Mouse (Mus musculus) kidney, adult 8-10 months (tissue): ENCODE measurements around the gene Hs3st5.
"Not testable (repeated sequence)": the region's sequence is repeated elsewhere in the genome, so short reads cannot be mapped to it uniquely, and the experiment has no call there.

Source experiments
- DNase-seq, 2 experiments: peaks; one replicate each; pipeline ENCODE4 v3.0.0; 2022

Gene Hs3st5

DNA sequence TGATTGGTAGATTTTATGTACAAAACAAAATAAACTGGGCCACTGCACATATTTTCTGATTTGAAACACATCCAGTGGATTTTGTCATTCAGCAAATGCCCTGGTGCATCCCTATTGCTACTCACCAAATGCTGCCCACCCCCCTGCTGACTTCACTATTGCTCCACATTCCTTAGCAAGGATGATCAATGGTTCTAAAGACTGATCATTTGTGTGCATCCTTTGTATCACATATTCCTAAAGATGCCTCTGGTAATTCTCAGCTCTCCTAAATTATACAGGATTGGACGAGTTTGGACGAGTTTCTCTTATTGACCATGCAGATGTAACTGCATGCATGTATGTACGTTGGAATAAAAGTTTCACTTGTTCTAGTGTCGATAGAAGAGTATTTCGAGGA, 52.1 kb downstream of the Hs3st5 start:
- no peak for DNase-seq

DNA sequence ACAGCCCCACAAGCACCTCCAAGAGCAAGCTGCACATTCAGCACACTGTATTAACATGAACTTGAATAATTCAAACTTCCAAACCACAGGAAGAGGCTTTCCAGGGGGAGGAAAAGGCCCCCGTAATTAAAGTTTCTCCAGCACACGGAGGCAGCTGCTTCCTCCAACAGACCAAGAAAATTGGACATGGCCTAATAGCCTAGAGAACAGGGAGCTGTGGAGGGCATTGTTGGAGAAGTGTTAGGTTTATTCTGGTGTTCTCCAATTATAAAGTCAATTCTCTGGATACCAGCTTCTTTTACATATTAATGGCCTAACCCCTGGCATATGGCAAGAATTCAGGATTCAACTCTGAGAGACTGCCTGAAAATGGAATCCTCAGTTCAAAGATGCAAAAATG, 60.6 kb downstream of the Hs3st5 start:
- DNase-seq = no peak

DNA sequence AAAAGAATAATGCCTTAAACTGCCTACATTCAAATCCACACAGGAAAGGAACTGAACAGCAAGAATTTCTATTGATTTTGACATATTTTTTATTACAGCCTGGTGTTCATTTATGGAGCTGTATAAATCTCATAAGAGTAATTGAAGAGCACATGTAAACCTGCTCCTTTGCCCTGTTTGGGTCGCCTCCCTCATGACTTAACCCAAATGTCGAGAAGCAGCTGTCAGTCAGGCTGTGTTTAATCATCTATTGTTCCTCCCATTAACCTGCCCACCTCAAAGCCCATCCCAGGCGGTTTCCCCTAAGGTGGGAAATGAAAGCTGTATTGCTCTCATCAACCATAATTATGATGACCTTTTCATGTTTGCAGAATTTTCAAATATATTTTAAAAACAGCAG, 65.9 kb downstream of the Hs3st5 start:
- DNase-seq = no peak

DNA sequence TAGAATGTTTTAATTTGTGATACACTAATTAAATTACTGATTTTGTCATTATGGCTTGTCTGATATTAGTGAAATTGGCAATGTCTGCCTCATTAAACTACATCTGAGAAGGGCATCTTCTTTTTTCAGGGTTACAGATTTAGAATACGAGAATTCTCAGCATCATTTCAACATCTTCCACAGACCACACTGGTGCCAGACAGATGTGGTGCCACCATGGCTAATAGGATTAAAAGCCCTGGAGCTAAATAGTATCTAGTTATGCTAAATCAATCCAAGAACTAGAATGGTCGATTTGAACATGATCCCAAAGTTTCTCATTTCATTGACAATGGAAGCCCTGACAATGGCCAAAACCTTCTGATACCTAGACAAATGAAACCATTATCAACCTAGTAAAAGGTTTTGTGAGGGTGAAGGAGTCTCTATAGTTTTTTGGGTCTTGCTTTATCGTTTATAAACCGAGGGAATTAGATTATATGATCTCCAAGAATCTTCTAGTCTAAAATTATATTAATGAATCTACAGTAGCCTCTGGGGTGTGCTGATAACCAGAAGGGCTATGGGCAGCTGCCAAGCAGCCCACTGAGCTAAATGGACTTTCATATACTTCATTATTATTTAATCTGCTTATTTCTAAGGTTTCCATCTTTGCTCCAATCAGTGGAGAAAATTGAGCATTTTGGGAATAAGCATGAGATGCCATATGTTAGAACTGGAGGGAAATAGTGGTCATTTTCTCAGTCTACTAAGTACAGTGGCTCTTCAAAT, 71.9 kb downstream of the Hs3st5 start:
- no peak for DNase-seq

DNA sequence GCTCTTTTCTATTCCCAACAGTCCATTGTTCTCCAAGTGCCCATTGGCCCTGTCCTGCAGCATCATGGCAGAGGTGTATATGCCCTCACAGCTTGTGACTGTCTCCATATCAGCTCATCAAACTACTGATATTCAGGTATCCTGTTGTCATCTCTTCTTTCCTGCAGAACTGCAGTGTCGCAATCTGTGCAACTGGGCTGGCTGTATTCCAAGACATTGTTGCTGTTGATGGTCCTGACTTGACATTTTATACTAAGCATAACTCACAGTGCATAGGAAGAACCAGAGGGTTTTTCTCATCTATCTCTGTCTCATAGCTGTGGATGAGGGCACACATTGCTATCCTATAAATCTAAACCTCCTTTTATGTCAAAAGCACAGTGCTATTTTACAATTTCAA, 103.8 kb downstream of the Hs3st5 start:
- DNase-seq = no peak

DNA sequence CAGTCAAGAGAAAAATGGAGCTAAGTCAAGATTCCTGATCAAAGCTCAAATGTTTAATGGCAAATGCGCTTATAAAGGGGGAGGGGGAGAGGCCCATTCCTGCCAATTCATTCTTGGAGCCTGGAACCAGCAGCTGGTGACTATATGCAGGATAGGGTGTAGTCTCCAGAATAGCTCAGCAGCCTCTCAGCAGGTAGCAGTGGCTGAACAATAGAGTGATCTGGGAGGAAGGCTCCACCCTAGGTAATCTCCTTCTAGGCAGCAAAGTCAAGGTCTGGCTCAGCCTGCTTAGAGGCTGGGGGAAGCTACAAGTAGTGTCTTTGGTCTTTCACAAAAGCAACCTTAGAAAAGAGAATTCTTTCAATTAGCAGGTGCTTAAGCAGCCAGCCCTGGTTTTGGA, 104.8 kb downstream of the Hs3st5 start:
- DNase-seq = not testable (repeated sequence)

DNA sequence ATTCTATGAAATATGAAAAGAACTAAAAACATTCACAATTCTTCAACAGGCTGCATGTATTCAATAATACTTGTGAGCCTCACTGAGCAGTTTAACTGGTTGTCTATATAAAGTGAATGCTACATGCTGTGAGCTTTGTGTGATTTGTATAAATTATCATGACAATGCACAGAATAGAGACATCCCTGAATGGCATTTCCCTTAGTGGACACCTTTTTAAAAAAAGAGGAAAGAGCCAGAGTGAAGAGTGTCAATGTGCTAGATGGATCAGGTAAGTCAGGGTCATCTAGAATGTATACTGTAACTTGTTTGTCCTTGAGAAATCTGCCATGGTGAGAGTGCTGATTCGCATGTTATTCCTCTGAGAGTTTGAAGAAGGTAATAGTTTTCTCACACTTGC, 116.4 kb downstream of the Hs3st5 start:
- no peak for DNase-seq

DNA sequence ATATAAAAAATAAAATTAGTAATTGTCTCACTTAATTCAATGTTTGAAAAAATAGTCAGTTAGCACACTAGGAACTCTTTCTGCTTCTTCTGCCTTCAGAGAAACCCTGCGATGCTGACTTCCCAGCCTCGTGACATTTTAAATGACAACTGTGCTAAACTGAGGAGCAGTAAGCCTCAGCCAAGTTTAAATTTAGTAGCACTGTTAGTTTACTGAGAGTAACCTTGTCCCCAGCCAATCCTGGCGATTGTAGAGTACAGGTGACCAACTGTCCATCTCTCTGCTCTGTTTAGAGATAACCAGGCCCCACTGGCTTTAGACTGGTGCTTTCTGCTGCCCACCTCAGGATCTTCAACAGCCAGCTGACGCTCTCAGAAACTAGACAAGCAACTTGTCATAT, 121.3 kb downstream of the Hs3st5 start:
- no peak for DNase-seq

DNA sequence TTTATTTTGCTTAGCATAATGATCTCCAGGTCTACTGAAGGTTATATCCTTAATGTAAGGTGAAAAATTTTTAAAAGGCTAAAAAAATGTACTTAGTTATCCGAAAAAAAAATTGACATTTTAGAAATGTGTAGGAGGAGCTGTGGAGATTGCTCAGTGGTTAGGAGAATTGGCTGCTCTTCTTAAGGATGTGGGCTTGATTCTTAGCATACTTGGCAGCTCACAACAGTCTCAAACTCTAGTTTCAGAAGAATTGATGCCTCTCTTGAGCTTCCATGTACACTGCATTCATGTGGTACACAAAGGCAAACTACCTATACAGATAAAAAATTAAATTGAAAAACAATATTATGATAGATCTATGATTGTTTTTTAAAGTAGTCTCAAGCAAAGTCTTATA, 125.1 kb downstream of the Hs3st5 start:
- DNase-seq = no peak

DNA sequence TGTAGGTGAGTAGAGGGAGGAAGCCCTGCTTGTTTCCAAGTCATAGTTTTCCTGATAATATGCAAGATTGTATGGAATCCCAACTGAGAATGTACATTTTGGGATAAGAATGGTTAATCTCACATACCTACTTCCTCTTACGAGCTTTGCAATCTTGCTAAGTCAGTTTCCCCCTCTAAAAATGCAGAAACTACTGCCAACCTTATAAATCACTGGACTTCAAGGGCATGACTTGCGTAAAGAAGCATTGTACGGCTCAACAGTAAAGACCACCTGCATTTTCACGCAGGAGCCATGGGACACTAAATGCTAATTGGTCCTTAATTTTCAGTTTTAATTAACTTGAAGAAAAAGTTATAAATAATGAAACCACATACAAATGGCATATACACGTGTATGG, 144.0 kb downstream of the Hs3st5 start:
- no peak for DNase-seq

DNA sequence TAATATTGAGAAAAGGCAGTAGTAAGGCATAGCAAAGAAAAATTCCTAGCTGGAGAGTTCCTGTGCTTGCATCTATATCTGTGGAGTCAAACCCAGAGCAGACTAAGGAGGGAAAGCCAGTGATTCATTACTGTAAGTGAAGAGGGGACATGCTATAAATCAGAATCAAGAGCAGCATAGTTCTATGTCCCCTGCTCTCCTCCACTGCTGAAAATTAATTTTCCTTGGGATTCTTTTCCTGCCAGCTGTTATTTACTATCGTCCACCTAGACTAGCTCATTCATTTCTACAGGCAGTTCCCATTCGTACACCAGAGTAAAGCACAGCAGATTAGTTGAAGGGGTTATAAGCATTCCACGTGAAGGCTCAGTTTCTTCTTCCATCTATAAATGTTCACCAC, 207.4 kb downstream of the Hs3st5 start:
- DNase-seq = no peak

DNA sequence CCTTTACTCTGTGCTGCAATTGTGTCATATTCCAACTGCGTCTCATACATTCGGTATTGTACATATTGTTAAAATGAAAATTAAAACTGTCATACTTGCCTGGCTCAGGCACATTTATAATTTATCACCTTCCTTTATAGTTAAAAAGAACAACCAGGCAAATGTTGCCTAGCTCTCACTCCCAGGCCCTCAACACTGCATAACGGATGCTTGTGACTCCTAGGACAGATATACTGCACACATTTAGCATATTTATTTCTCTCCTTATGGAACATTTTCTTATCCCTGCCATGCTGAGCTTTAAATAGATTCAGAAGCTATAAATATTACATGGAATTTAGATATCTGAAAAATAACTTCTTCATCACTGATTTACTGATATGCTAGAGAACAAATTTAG, 219.6 kb downstream of the Hs3st5 start:
- DNase-seq = no peak

DNA sequence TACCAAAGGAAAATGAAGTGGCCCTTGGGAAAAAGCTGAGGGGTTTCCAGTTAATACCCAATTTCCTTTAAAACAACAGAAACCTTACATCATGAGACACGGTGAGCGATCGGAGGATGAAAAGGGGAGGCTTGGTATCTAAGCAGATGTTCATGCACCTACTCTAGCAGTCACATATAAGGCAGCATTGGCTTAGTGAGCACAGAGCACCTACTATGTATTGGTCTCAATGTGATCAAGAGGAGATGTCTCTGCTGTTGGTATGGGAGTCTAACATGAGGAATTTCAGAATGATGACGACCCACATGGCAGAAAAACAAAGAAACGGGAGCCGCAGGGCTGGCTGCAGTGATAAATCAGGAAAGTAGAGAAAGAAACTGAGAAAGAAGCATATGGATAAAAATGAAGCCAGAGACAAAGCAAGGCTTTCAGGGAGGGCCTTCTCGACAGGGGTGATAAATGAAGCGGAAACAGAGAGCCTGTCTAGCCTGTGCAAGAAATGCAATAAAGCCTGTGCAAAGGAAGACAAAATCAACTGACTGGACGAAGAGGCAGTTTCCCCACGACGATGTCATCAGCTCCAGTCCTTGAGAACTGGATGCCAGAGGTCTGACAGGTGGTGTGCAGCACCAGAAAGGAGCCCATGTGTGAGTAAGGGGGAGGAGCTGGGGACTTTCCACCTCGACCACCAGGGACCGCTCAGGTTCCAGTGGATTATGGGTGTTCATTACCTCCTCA, 222.9 kb downstream of the Hs3st5 start:
- no peak for DNase-seq

DNA sequence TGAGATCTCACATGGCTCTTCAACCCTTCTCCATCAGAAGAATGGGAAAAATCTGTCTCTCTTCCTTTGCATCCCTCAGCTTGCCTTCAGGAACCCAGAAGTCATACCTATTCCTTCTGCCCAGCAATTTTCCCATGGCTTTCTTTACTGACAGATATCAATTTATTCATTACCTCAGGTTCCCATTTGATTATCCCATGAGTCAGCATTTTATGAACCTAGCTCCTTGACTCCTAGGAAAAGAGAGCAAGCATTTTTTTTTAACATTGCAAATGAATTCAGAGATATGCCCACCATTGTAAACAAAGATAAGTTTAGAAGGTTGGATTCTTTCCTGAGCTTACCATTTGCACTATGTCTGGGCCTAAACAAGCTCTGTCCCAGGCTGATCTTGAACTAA, 232.8 kb downstream of the Hs3st5 start:
- DNase-seq = no peak

DNA sequence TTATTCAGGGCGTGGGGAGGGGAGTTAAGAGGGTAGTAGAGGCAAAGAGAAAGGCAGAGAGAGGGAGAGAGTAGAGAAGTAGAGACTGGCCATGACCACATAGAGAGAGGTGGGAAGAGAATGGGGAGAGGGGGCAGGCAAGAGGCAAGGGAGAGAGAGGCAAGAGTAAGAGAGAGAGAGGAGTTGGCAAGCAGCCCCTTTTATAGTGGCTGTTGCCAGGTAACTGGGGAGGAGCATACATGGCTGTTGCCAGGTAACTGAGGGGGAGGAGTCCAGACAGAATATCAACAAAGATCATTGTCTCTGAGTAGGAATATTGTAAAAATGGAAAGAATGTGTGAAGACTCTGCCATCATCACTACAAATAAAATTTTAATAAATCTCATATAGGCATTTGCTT, 243.4 kb downstream of the Hs3st5 start:
- no peak for DNase-seq

DNA sequence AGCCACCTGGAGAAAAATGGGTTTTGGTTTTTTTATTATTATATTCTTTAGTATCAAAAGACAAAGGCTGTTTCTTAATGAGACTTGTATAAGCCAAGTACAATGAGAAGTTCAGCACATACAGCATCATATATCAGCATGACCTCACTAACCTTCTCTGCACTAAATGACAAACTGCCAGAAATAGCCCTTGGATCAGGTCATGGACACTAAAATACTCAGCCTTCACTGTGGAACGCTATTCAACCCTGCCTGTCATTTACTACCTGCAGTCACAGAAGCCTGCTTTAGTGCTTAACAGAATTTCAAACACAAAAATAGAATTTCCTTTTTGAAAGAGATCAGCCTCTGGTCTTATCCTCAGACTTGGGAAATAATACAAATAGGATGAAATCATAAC, 247.9 kb downstream of the Hs3st5 start:
- DNase-seq = no peak

DNA sequence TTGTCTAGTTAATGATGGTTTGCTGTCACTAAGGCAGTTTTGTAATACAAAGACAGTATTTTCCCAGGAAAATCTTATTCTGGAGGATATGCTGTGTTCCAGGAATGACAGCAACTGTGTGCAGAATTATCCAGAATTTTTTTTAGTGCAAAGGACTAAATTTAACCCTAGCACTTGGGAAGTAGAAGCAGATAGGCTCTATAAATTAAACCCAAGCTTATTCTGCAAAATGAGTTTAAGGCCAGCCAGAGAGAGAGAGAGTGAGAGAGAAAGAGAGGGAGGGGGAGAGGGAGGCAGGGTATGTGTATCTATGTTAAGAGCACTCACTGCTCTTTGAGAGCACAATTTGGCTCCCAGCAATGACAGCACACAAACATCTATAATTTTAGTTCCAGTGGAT, 267.0 kb downstream of the Hs3st5 start:
- no peak for DNase-seq

DNA sequence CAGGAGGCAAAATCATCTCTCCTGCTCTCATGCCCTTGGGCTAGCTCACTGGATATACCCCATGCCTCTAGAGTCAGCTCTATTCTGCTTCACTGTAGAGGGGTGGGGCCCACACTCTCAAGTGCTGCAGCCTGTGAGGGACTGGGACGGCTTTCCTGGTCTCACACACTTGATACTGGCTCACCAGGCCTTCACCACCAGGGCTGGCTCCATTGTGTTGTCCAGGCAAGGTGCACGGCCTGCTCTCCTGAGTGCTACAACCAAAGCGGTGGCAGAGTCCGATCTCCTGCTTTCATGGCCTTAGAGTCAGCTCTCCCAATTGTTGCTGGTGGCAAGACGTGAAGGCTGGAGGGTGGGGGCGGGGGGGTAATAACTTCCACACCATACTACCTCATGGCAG, 268.3 kb downstream of the Hs3st5 start:
- no peak for DNase-seq

DNA sequence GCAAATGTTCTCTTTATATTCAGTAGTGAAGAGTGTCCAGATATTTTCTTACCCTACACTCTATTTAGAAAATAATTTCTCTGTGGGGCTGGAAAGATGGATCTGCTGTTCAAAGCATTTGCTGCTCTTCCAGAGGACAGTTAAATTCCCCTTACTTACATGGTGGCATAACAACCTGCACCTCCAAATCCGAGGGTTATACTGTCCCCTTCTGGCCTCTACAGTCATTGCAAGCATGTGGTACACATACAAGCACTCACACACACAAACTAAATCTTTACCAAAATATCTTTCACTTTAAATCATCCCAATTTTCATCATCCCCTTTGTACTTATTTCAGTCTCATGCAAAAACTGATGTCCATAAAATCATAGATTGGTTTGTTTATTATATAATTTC, 275.0 kb downstream of the Hs3st5 start:
- no peak for DNase-seq

DNA sequence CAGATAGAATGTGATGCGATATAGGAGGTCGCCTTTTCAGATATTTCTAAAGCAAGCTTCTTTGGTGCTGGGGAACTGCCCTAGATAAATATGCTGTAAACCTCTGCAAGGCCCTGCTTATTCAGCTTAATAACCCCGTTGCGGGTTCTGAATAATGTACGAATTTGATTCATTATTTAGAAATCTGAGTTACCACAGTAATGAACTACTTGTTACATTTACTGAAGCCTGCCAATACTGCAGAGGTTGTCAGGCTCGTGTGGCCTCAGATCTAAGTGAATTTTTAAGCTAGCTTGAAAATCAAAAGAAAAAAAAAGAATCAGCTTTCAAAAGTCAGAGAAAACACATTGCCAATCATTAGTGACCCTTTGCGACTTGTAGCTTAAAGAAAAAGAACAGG, 280.4 kb downstream of the Hs3st5 start:
- DNase-seq = no peak

DNA sequence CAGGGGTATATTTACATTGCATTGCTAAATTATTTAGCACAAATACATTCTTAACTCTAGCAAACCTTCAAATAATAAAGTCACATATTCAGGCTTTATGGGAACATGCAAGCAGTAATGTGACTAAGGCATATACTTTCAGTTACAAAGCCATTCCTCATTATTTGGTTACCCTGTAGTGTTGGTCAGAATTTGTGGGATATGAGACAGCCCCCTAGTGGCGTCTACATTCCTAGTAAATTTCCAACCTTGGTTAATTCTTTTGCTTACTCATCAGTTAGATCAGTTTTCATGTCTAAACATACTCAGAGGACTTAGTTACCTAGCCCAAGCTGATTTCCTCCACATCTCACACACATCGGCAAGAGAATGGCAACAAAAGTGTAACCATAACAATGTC, 285.2 kb downstream of the Hs3st5 start:
- peak in 1 of 2 experiments; percentile 8 for DNase-seq

DNA sequence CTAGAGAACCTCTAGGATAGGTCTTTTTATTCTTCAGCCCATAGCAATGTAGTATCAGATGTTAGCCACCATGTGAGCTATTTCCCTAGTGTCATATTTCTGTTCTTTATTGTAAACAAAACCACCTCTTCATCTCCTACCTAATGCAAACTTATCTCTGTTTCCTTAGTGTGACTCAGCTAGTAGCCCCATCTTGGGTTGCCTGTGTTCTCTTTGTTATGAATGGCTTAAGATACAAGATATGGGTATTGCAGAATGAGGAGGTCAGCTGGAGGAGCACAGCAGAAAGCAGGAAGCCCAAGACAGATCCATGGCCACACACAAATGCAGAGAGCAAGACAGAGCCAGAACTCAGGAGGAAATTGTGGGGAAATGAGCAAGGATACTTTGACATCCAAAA, 288.7 kb downstream of the Hs3st5 start:
- no peak for DNase-seq

DNA sequence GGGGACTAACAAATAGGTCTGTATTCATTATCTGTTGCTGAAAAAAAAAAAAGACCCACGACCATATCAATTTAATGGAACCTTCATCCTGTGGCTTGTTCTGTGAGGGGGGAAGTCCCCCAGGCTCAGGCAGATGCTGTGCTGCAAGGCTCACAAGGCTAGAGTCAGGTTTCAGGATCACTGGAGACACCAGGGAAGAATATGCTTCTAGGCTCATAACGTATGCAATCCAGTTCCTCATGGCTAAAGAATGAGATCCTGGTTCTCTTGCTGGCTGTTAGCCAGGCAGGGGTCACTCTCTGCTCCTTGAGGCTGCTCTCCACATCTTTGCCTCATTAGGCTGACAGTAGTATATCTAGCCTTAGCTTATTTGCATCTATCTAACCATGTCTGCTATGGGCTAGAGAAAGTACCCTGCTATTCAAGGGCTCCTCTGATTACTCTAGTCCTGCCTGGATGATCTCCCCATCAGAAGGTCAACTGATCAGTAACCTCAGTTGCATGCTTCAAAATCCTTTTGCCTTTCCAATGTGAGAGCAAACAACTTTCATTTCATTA, 294.4 kb downstream of the Hs3st5 start:
- no peak for DNase-seq

DNA sequence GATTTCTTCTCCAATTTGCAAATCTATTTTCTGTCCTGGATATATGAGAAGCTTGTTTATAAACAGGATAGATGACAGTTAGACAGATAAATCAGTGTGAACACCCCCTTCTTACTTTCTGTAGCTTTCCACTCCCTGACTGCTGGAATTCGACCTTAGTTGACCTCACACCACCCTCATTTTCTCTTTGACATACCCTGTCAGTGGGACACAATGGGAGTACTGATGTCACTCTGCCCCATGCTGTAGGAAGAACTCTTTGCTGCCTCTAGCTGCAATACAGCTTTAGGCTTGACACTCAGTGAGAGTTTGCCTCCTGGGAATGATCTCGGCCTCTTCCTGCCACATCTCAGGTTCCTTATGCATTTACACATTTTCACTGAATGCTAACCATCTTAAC, 297.1 kb downstream of the Hs3st5 start:
- no peak for DNase-seq

DNA sequence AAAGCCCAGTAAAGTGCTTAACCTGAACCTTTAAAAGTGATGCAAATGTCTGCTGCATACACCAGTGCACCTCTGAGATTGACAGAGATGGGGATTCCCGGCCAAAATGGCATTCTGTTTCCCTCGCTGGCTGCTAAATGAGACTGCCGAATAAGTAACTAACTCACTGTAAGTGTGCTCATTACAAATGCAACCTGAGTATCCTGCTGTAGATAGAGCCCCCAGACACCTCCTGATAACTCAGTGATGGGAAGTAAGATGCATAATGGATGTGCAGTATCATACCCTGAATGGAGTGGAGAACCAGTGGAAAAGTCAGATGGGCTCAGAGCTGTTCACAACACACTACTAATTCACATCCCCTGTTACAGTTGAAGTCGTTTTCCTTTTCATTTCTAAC, 298.7 kb downstream of the Hs3st5 start:
- DNase-seq = no peak
